ENCODE assay signal across 8 mouse cellular contexts in genomic region chr16:87441089-87441488, GRCm38 (mm10). TPM values are rescaled to one million over a fixed set of nuclear protein-coding genes. Genes with fewer than 3 reads are reported as not detected.
DNase-seq lines count a peak whose midpoint lies in the region; ATAC-seq and TF ChIP-seq lines count a peak whose summit lies in the region.

No protein-coding gene starts in this region.

- H3K9me3 ChIP-seq in hindbrain, embryonic 13.5 days = no peaks in the 10 kb centered on the region
- no peaks in the 10 kb centered on the region for H3K9me3 ChIP-seq in neural tube, embryonic 14.5 days (ENCODE audit: control insufficient read depth, low read length)

- H3K4me3 ChIP-seq in thymus, adult 2 months (ENCODE audit: control insufficient read depth, insufficient read depth, low read length) = peak overlapping the region; percentile 31; the same call in 1 of the 2 replicates
- H3K4me3 ChIP-seq in cortical plate, adult 2 months (ENCODE audit: insufficient read depth, low read length) = peak overlapping the region; percentile 60; the same call in 1 of the 2 replicates
- H3K4me3 ChIP-seq in hindbrain, embryonic 13.5 days = peak overlapping the region; percentile 71
- peak overlapping the region; percentile 75 for H3K4me3 ChIP-seq in neural tube, embryonic 14.5 days (ENCODE audit: low read depth, low read length)

- DNase-seq in thymus, adult 2 months = peak; percentile 37
- no peak for DNase-seq in thymus, adult 18-20 months
- DNase-seq in liver = peak; percentile 33
- no peak for DNase-seq in layer of hippocampus, adult 9-11 months
- DNase-seq in layer of hippocampus, postnatal 25 days (ENCODE audit: extremely low spot score in 1 of 2, low spot score in 1 of 2) = no peak

- H3K27ac ChIP-seq in thymus, adult 2 months (ENCODE audit: control insufficient read depth, insufficient read depth, low read length) = no peak overlapping the region; the same call in 1 of the 2 replicates
- no peak overlapping the region for H3K27ac ChIP-seq in cortical plate, adult 2 months (ENCODE audit: insufficient read depth, low read length)
- H3K27ac ChIP-seq in hindbrain, embryonic 13.5 days = 0 out of 2 replicates have a peak overlapping the region, but pooled peaks have one; percentile 97
- H3K27ac ChIP-seq in neural tube, embryonic 14.5 days (ENCODE audit: low read depth, low read length) = no peak overlapping the region; the same call in 1 of the 2 replicates

- H3K4me2 ChIP-seq in hindbrain, embryonic 13.5 days = peak overlapping the region; percentile 80
- H3K4me2 ChIP-seq in neural tube, embryonic 14.5 days (ENCODE audit: low read depth, low read length) = peak overlapping the region; percentile 79

- no peak for TF ChIP-seq POLR2A in thymus, adult 2 months (IDR thresholded peaks at IDR 0.05; ENCODE audit: control insufficient read depth, extremely low read depth, insufficient read depth, low read length, poor library complexity)
- no peak for TF ChIP-seq POLR2A in cortical plate, adult 2 months (IDR thresholded peaks at IDR 0.05; ENCODE audit: extremely low read depth, insufficient read depth, low read length)

- ATAC-seq in hindbrain, embryonic 13.5 days (ENCODE audit: low FRiP score) = no peak
- no peak for ATAC-seq in neural tube, embryonic 14.5 days (ENCODE audit: low read depth)

- H3K27me3 ChIP-seq in thymus, adult 2 months (ENCODE audit: control insufficient read depth, insufficient read depth, low read length) = no peaks in the 10 kb centered on the region
- peaks cover 9% of the 10 kb centered on the region; the same call in 1 of the 2 replicates for H3K27me3 ChIP-seq in hindbrain, embryonic 13.5 days
- no peaks in the 10 kb centered on the region for H3K27me3 ChIP-seq in neural tube, embryonic 14.5 days (ENCODE audit: control insufficient read depth, insufficient read depth, low read length)

- peaks cover 8% of the 10 kb centered on the region for H3K4me1 ChIP-seq in thymus, adult 2 months (replicated peaks; ENCODE audit: control insufficient read depth, insufficient read depth, low read length)
- peaks cover 1% of the 10 kb centered on the region; the same call in 1 of the 2 replicates for H3K4me1 ChIP-seq in cortical plate, adult 2 months (ENCODE audit: control insufficient read depth, insufficient read depth, low read length)
- peaks cover 19% of the 10 kb centered on the region for H3K4me1 ChIP-seq in hindbrain, embryonic 13.5 days (replicated peaks)
- H3K4me1 ChIP-seq in neural tube, embryonic 14.5 days (ENCODE audit: control insufficient read depth, insufficient read depth, low read length) = peaks cover 12% of the 10 kb centered on the region

- WGBS in thymus, adult 2 months = 3% methylated on average over 9 of the region's 9 CpGs
- WGBS in hindbrain, embryonic 13.5 days = 30% methylated on average over 9 of the region's 9 CpGs
- 32% methylated on average over 9 of the region's 9 CpGs for whole genome bisulfite sequencing in neural tube, embryonic 14.5 days

- TF ChIP-seq CTCF in thymus, adult 2 months (IDR thresholded peaks at IDR 0.05; ENCODE audit: borderline replicate concordance, control insufficient read depth, extremely low read depth, insufficient read depth, low read length, poor library complexity) = no peak
- no peak for TF ChIP-seq CTCF in cortical plate, adult 2 months (IDR thresholded peaks at IDR 0.05; ENCODE audit: extremely low read depth, insufficient read depth, low read length)

- H3K36me3 ChIP-seq in thymus, adult 2 months (ENCODE audit: control insufficient read depth, insufficient read depth, low read length) = no peaks in the 10 kb centered on the region
- peaks cover 6% of the 10 kb centered on the region; the same call in 1 of the 2 replicates for H3K36me3 ChIP-seq in hindbrain, embryonic 13.5 days
- 0 out of 2 replicates have a peak, but pooled peaks cover 3% of the 10 kb centered on the region for H3K36me3 ChIP-seq in neural tube, embryonic 14.5 days (ENCODE audit: control insufficient read depth, insufficient read depth, low read length)

- peak overlapping the region; percentile 86 for H3K9ac ChIP-seq in hindbrain, embryonic 13.5 days
- peak overlapping the region; percentile 79; the same call in 1 of the 2 replicates for H3K9ac ChIP-seq in neural tube, embryonic 14.5 days (replicated peaks; ENCODE audit: low read depth, low read length)

RNA-seq across cellular contexts. Expression of gene Rwdd2b, which starts 0.7 kb away (rescaled TPM):
- 9.3 and 9.5 TPM in 2 replicates for polyA plus RNA-seq in thymus, adult 2 months (2012; rRNA removed)
- polyA plus RNA-seq in cortical plate, adult 2 months (2012; rRNA removed) = 9.8 and 10.4 TPM in 2 replicates
- 12.9 and 15.0 TPM in 2 replicates for polyA plus RNA-seq in hindbrain, embryonic 13.5 days (2015; fragmentation: Nextera tagmentation; extraction: Ambion mirVana)
- polyA plus RNA-seq in neural tube, embryonic 14.5 days (2014; fragmentation: Nextera tagmentation; extraction: Ambion mirVana) = 14.4 and 14.7 TPM in 2 replicates
- 10 to 100 TPM; 10.6 to 11.7 TPM for total RNA-seq in layer of hippocampus, postnatal 25 days (2021)

RNA-seq across cellular contexts. Expression of gene Ltn1, which starts 8.7 kb away (rescaled TPM):
- 9.8 and 11.1 TPM in 2 replicates for polyA plus RNA-seq in thymus, adult 2 months (2012; rRNA removed)
- polyA plus RNA-seq in cortical plate, adult 2 months (2012; rRNA removed) = 17.3 TPM in 2 replicates
- polyA plus RNA-seq in hindbrain, embryonic 13.5 days (2015; fragmentation: Nextera tagmentation; extraction: Ambion mirVana) = 25.9 TPM in 2 replicates
- polyA plus RNA-seq in neural tube, embryonic 14.5 days (2014; fragmentation: Nextera tagmentation; extraction: Ambion mirVana) = 34.0 and 37.8 TPM in 2 replicates
- total RNA-seq in layer of hippocampus, postnatal 25 days (2021) = 10 to 100 TPM; 44.9 to 46.5 TPM

RNA-seq across cellular contexts. Expression of gene Usp16, which starts 13.4 kb away (rescaled TPM):
- polyA plus RNA-seq in thymus, adult 2 months (2012; rRNA removed) = 17.4 and 26.8 TPM in 2 replicates
- polyA plus RNA-seq in cortical plate, adult 2 months (2012; rRNA removed) = 57.8 and 59.5 TPM in 2 replicates
- polyA plus RNA-seq in hindbrain, embryonic 13.5 days (2015; fragmentation: Nextera tagmentation; extraction: Ambion mirVana) = 52.6 and 54.3 TPM in 2 replicates
- 54.4 and 67.5 TPM in 2 replicates for polyA plus RNA-seq in neural tube, embryonic 14.5 days (2014; fragmentation: Nextera tagmentation; extraction: Ambion mirVana)
- total RNA-seq in layer of hippocampus, postnatal 25 days (2021) = 10 to 100 TPM; 36.1 to 46.4 TPM

RNA-seq across cellular contexts. Expression of gene Cct8, which starts 54.6 kb away (rescaled TPM):
- polyA plus RNA-seq in thymus, adult 2 months (2012; rRNA removed) = 36.1 and 37.7 TPM in 2 replicates
- 117 and 118 TPM in 2 replicates for polyA plus RNA-seq in cortical plate, adult 2 months (2012; rRNA removed)
- 446 and 454 TPM in 2 replicates for polyA plus RNA-seq in hindbrain, embryonic 13.5 days (2015; fragmentation: Nextera tagmentation; extraction: Ambion mirVana)
- 410 and 431 TPM in 2 replicates for polyA plus RNA-seq in neural tube, embryonic 14.5 days (2014; fragmentation: Nextera tagmentation; extraction: Ambion mirVana)
- 100 to 1,000 TPM; 172 to 195 TPM for total RNA-seq in layer of hippocampus, postnatal 25 days (2021)

Comparison
In these comparisons a context has a peak if more than half of its experiments do, and no peak if none do; other contexts are left out.
1. DNase-seq: peak in thymus, adult 2 months (single experiment) and liver (single experiment); none in thymus, adult 18-20 months (0 of 2), layer of hippocampus, adult 9-11 months (single experiment) and layer of hippocampus, postnatal 25 days (0 of 2).
2. Peak in every context shown above with its lines, with median percentiles within 50 percentile points of each other: H3K4me3 ChIP-seq.